Mouse (Mus musculus) heart, adult 11 months (tissue): ENCODE measurements around the gene Tek.

ENCODE experiments used
- DNase-seq: peaks from one replicate; pipeline ENCODE4 v3.0.0; 2022

Tek gene

DNA sequence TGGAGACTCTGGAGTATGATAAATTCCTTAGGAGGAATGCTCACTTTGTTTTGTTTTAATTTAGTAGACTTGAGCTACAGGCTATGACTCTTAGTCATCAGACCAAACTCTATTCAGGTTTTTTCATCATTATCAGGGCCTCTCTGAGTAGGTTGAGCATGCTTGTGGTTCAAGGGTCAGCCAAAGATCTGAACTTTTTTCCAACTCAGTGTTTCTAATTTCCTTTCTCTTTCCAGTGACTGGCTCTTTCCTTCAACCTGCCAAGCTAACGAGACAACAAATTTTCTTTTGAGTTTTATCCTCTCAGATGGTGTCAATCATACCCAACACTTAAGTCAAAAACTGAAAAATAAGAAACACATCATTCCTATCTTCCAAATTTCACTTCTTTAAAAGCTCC is 71.5 kb downstream of the Tek start:
- DNase-seq = no peak

DNA sequence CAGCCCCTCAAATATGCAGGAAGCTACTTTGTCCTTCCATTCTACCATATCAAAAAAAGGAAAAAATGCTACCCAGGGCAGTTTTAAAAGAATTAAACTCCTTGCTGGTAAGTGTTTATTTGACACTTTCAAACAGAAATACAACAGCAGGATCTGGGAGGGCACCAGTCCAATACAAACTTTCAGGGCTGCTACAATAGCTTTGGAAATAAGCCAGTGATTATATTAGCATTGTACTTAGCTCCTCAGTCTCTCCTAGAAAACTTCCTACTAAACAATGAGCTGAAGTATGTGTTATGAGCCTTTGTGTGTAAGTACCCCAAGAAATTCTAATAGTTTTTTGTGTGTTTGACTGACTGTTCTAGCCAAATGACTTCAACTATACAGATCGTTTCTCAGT is 87.8 kb downstream of the Tek start:
- DNase-seq = no peak

DNA sequence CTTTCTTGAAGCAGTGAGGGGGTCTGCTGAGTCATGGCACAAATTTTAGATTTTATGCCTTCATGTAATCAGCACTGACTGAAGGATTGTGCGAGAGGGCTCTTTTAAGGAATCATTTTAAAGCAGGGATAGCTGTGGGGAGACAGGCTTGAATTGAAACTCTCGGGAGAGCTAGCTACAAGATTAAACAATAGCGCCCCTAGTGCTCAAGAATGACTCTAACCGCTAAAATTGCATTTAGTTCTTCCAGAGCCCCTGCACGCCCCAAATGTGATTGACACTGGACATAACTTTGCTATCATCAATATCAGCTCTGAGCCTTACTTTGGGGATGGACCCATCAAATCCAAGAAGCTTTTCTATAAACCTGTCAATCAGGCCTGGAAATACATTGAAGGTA is 88.3 kb downstream of the Tek start:
- DNase-seq = no peak

DNA sequence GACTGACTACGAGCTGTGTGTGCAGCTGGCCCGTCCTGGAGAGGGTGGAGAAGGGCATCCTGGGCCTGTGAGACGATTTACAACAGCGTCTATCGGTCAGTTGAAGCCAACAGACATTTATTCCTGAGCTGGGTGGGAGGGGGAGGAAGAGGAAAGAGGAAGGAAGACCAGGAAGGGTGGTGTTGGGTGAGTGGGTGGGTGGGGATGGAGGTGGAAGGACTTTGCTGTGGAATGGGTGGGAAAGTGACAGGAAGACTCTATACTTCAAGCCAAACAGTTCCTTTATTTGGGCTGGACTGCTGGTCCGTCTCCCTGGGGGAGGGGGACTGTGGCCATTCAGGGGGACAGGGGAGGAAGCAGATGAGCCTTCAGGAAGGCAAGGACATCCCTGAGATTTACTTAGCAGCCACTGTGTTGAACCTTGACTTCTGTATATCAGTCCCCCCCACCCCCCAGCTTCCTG is 90.9 kb downstream of the Tek start:
- DNase-seq = peak; percentile 98

DNA sequence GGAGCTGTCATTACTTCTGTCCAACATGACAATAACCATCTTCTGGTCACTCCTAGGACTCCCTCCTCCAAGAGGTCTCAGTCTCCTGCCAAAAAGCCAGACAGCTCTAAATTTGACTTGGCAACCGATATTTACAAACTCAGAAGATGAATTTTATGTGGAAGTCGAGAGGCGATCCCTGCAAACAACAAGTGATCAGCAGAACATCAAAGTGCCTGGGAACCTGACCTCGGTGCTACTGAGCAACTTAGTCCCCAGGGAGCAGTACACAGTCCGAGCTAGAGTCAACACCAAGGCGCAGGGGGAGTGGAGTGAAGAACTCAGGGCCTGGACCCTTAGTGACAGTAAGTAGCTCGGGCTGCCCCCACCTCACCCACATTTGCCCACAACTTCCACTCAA is 98.0 kb downstream of the Tek start:
- peak; percentile 89 for DNase-seq

DNA sequence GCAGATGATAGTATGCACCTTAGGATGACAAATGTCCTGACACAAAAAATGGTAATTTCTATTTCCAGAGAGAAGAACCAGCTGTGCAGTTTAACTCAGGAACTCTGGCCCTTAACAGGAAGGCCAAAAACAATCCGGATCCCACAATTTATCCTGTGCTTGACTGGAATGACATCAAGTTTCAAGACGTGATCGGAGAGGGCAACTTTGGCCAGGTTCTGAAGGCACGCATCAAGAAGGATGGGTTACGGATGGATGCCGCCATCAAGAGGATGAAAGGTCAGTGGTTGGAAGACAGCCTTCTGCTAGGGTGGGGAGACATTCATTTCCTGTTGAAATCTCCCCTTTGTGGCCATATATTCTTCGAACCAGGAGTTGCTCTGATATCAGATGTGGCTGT is 114.2 kb downstream of the Tek start:
- DNase-seq = no peak

DNA sequence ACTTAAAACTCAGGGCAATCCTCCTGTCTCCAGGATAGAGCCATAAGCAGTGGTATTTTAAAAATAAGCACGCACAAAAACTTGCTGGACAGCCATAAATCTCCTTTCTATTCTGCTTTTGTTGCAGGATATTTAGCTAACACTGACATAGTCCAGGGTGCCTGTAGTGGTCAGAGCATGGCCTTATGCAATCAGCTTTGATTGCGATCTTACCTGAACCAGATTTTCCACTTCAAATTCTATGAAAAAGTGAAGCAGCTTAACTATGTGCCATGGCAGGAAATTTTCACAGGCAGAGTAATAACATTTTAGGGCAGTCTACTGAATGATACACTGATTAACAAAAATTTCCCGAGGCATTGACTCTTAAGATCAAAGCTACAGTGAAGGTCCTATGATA is 115.2 kb downstream of the Tek start:
- DNase-seq = no peak

DNA sequence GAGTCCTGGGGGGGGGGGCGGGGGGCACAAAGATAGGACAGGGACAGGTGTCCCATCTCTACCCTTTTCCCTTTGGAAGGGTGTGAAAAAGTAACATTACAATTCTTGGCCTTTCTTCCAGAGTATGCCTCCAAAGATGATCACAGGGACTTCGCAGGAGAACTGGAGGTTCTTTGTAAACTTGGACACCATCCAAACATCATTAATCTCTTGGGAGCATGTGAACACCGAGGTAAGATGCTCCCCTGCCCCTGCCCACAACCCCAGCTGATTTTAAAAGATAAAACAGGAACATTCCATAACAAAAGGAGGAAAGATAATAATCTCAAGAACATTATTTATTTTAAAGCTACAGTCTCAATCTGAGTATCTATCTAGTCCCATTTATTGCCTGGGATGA is 116.1 kb downstream of the Tek start:
- no peak for DNase-seq

DNA sequence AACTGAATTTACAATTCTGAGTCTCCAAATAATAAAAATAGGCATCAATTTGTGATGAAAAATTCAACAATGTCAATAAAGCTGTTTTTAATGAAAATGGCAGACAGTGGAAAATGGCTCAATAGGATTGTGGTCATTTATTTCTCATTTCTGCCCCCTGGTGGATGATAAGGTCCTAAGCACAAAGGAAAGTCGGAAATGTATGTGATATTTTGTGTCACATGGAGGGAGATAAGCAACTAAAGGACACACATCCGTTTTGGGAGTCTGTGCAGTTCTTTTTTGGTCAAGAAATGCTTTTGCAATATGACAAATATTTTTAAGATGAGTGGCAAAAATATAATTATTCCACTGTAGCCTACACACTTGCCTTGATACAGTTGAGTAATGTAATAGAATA is 161.7 kb downstream of the Tek start:
- peak; percentile 55 for DNase-seq

DNA sequence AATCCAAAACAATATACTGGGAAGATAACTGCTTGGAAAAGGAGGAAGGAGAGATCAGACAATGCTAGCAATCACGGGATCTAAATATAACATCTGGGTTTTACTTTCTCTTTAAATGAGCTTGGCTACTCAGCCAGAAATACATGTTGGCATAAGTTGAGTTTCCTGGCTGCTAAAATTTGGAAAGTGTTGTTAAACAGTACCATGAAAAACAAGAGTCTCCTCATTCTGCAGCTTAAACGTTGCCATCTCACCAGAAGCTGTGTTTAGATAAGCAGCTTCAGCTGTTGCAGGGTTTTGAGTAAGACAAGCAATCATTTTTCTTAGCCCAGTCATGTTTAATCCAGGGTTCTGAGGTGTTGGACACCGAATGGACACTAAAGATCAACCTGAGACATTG is 162.7 kb downstream of the Tek start:
- no peak for DNase-seq
